Mouse (Mus musculus): ENCODE data around the gene Cdkl2. TPM values are rescaled to one million over a fixed set of nuclear protein-coding genes. Genes with fewer than 3 reads are reported as not detected.

Gene Cdkl2
- polyA plus RNA-seq, 1 experiment from 2014 or later: 0.31 TPM

Other genes with a start within 250 kb of the Cdkl2 start
- gene Rchy1, start 80.8 kb downstream of the Cdkl2 start, polyA plus RNA-seq (2015; fragmentation: Nextera tagmentation; extraction: Ambion mirVana): 29.1 and 29.3 TPM in 2 replicates
- gene Odaph, start 56.4 kb downstream of the Cdkl2 start, polyA plus RNA-seq (2015; fragmentation: Nextera tagmentation; extraction: Ambion mirVana): not detected in 2 replicates
- gene G3bp2, start 39.8 kb upstream of the Cdkl2 start, polyA plus RNA-seq (2015; fragmentation: Nextera tagmentation; extraction: Ambion mirVana): 40.0 and 40.4 TPM in 2 replicates
- gene Uso1, start 94.1 kb upstream of the Cdkl2 start, polyA plus RNA-seq (2015; fragmentation: Nextera tagmentation; extraction: Ambion mirVana): 19.3 and 19.4 TPM in 2 replicates
- gene U90926, start 171.5 kb upstream of the Cdkl2 start, polyA plus RNA-seq (2015; fragmentation: Nextera tagmentation; extraction: Ambion mirVana): not detected in 2 replicates
- not detected in 2 replicates for gene Ppef2, start 212.4 kb upstream of the Cdkl2 start, polyA plus RNA-seq (2015; fragmentation: Nextera tagmentation; extraction: Ambion mirVana)
- 5.5 and 6.4 TPM in 2 replicates for gene Naaa, start 234.3 kb upstream of the Cdkl2 start, polyA plus RNA-seq (2015; fragmentation: Nextera tagmentation; extraction: Ambion mirVana)

Data from liver, embryonic 16.5 days (tissue).